Mouse (Mus musculus): ENCODE measurements around the gene Gm42417.

Gene Gm42417

DNA sequence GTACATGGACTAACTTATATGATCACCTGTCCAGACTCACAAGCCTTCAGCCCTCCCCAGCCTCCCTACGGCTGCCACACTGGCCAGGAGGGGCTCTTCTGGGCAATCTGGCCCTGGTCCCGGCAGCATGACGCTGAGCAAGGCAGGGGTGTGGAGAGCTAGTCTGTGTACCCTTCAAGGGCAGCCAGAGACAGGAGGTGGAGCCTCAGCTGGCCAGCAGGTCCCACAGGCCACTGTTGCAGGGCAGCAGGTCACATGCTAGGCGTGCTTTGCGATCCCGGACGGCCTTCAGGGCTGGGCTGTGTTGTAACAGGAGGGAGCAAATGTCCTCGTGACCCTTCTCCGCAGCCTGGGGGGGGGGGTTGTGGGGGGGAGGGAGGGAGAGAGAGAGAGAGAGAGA, at the start of gene Gm42417:
Gene Gm42417, minus strand, starts transcription at position 244 of the 400 bp plus-strand sequence.
- no peak for DNase-seq (ENCODE audit: low spot score)

DNA sequence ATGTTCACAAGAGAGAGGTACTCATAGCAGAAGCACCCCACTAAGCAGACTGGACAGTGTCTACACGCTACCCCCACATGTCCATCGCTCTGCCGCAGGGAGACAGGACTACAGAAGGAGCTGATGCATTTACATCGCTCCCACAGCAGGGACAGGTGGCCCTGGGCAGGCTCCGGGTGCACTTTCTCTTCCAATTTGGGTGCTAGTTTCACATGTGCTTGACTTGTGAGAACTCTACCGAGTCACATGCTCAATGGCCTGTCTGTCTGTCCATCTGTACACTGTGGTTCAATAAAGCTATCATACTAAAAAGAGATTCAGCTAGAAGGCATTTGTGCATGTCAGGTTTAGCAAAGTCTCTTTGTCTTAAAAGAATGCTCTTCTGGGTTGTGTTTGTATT, 48.6 kb upstream of the Gm42417 start:
- DNase-seq (ENCODE audit: low spot score): no peak

DNA sequence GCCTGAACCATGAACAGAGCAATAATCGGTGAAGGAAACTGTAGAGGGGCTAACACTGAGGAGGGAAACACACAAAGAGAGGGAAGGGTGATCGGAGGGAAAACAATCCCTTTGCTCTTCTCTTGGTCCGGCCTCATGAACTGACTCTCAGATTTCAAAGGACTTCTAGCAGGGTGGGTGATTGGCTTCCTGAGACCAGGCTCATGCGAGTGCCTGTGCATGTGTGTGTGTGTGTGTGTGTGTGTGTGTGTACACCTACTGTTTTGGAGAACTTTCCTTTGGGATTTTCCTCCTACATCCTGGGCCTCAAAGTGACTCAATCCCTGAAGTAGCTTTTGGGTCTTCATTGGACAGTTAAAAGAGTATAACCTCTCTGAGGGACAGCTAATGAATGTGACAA, 47.1 kb upstream of the Gm42417 start:
- DNase-seq (ENCODE audit: low spot score): no peak

DNA sequence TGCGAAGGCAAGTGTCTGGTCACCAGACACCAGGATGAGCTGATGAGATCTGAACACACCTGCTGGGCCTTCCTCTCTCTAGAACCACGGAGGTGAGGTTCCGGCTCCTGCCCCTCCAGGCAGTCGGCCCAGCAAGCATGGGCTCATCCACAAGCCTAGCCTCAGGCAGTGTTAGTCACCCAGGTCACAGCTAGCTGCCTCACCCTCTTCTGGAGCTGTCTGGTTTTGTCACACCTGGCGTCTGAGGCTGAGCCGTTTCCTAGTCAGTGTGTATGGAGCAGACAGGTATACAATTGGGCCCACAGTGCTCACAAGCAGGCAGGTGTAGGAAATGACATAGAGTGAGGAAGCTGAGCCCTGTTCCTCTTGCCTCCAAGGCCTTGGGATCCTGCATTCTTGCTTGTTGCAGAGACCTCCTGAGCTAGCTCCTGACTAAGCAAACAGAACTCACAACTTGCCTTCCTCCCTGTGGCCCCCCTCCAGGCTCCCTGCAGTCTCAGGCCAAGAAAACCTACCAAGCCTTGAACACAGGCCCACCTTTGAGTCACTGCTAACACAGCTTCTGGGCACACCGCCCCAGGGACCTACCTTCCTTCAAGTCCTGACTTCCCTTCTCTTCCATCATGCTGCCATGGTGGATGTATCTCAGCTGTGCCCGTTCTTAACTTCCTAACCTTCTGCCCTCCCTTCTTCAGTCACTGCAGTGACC, 44.3 kb upstream of the Gm42417 start:
- DNase-seq (ENCODE audit: low spot score): no peak

DNA sequence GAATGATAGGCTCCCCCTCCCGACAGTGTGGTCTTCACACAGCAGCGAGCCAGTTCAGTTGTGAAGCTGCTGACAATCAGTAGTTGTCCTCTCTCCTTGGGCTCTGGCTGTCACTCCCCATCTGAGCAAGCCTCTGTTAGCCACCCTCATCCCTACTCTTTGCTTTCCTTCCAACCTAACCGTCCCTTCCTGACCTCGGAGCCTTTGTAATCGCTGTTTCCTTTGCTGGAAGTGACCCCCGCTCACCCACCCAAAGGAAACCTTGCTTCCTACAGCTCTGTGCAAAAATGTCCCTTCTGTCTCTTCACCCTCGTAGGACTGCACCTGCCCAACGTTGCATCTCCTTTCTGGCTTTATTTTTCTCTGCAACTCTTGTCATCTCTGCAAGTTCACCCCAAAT, 43.0 kb upstream of the Gm42417 start:
- no peak for DNase-seq (ENCODE audit: low spot score)

DNA sequence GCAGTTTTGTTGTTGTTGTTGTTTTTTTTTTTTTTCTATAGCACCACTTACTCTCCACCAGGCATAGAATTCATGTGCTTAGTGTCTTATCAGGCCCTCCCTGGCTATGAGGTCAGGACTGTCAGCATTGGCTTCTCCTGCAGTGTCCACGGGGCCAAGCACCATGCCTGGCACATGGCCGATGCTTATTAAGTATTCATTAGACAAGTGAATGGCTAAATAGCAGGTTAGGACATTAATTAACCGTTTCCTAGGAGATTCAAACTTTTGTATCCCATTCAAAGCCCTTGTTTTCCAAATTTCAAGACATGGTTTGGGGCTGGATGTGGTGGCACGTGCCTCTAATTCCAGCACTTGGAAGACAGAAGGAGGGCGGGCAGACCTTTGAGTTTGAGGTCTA, 42.0 kb upstream of the Gm42417 start:
- no peak for DNase-seq (ENCODE audit: low spot score)

DNA sequence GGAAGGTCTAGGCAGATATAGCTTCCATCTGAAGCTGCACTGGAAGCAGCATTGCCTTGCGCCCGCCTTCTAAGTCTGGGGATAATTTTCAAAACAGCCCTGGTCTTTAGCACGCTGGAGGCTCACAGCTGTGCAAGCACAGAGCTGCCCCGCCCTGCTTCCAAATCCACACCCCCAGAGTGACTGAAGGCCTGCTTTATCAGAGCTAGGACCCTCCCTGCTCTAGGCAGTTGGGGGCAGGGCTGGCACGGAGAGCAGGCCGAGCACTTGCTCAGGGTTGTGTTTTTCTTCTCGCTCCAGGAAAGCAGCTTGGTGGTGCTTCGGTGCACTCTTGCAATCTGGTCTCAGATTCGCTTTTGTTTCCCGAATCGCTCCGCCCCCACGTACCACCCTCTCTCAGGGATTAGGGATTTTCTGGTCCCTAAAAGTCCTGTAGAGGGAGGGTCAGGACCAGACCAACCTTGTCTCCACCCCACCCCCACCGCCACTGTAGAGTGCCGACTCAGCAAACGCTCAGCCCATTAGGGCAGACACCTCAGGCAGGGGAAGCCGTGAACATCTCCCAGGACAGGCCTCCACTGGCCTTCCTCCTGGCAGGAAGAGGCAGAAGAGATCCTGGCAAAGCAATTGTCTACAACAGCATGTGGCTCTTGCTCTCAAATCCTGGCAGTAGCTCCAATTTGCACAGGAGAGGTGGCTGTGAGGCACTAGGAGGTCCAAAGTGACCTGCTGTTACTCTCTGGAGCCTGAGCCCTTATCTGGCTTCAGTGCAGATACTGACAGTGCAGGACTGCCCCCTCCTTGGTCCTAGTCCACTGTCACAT, 41.4 kb upstream of the Gm42417 start:
- DNase-seq (ENCODE audit: low spot score): no peak

DNA sequence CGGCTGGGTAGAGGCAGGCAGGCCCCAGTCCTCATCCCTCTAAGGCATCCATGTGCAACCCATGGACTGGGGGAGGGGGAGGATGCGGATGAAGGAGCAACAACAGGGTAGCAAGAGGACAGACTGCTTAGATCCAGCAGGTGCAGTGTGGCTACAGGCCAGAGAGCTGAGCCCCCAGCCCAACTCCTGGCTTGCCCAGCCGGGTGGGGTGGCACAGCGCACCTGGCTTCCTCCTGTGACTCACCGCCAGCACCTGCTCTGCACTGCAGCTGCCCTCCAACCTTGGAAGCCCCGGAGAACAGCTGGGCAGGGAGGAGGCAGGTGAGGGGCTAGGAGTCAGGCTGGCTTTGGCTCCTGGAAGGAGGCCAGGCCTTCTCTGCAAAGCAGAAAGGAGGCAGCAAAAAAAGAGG, 40.8 kb upstream of the Gm42417 start:
- no peak for DNase-seq (ENCODE audit: low spot score)

DNA sequence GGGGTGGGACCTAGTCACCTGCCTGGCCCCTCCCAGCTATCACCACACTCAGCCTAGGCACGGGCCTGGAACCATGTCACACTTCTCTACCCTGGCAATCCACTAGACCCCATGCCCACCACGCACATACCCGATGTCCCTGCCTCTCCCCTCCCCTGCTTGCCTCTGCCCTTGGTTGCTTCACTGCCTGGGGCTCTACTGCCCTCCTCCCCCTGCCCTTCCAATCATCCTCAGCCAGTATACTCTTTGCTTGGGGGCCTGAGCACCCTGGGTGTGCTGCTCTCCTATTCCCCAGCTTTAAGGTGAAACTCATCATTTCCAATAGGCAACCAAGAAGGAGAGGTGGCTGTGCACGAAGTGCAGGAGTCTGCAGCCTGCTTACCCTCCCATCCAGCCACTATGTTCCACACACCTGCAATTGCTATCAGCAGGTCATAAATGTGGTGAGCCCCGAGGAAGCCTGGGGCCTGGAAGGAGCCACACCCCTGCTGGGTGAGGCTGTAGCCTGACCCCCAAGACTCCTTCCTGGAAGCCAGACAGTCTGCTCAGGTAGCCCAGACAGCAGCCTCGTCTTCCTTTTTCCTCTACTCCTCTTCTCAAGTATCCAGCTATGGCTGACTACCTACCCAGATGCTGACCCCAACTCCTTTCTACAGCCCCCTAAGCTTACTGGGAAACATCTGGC, 37.9 kb upstream of the Gm42417 start:
- no peak for DNase-seq (ENCODE audit: low spot score)

DNA sequence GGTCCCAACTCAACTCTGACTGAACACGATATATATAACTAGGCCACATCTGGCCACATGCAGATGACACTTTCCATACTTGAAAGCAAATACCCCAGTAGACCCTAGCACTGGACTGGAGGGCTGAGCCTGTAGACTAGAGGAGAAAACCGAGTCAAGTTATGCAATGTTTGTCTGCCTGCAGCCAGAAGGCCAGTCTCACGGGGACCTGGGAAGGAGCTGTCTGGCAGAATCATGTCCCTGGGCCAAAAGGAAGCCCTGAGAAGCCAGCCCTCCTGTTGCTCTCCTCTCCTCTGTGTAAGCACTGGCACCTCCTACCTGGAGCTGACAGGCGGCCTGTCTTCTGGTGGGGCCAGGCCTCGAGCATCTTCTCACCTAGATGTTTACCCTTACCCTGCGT, 36.1 kb upstream of the Gm42417 start:
- DNase-seq (ENCODE audit: low spot score): no peak

DNA sequence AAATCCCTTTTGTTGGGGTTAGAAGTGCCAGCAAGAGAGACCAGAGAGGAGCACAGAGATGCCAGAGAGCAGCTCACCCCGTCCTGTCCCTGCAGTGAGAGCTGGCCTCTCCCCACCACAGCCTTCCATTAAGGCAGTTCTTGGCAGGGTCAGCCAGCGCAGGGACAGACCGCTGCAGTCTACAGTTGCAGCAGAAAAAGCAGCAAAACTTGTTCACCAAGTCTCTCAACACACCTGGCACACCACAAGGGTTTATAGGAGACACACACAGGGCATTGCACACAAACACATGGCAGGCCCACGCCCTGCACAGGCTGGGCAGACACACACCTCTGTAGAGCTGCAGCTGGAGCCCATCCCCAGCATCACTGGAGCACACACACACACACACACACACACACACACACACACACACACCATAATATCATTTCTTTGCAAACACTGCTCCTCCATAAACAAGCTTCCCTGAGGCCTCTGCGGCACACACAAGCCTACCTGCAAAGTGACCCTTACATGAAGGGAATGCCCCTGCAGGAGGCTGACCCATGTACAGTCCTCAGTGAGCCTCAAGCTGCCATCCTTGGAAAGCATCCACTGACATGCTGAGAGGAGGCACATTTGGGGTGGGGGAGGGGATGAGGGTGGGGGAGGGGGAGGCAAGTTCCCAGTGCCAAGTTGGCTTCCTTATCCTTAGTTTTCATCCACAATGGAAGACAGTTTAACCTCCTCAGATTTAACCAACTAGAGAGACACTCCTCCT, 35.1 kb upstream of the Gm42417 start:
- no peak for DNase-seq (ENCODE audit: low spot score)

DNA sequence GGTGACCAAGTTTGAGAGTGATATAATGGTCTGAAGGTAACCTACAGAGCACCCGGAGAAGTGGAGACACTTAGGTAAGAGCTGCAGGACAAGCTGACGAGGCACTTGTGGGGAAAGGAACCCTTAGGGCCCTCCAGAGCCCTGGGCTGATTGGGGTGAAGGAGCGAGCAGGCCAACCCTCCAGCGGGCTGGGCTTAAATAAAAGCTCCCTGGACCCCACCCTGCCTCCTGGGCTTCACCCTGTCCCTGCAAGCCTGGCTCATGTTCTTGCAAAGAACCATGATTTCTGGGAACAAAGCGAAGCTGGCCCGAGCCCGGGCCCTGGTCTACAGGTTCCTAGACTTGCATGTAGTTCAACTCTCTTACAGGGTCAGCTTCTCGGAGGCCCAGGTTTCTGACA, 34.3 kb upstream of the Gm42417 start:
- no peak for DNase-seq (ENCODE audit: low spot score)

DNA sequence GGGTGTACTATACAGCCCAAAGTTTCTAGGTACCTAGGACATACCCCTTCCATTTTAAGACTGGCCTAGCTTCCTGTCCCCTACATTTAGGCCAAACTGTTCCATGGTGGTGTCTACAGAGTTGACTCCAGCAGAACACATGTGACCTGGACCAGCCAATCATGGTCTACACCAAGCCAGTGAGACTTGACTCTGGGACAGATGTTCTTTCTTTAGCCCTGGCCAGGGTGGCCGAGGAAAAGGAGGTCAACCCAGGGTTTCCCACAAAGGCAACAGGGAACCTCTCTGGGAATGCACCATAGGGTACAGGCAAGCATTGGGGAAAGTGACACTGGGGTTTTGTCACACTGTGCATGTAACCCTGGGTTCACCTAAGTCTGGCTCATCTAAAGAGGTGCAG, 33.5 kb upstream of the Gm42417 start:
- no peak for DNase-seq (ENCODE audit: low spot score)

DNA sequence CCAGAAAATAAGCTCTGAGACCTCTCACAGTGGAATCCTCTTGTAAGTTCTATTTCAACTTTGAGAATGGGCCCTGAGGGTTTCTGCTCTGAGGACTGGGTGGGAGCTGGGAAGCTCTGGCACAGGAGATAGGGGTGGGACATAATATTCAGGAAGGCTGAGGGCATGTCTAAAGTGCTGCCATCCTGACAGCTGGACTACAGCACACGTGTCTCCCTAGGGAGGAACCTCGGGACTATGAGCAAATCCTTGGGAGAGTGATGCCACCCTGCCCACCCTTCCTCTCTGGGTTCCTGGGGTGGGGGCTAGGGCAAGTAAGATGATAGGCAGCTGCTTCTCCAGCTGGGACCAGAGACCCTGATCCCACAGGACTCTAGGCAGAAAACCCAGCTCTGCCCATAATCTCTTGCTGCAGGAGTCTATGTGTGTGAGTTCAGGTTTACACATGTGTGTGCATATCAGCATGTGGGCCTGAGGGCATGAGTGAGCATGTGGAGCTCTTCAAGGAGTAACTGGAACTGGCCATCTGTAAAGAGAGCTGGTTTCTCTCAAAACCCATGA, 33.0 kb upstream of the Gm42417 start:
- DNase-seq (ENCODE audit: low spot score): no peak

DNA sequence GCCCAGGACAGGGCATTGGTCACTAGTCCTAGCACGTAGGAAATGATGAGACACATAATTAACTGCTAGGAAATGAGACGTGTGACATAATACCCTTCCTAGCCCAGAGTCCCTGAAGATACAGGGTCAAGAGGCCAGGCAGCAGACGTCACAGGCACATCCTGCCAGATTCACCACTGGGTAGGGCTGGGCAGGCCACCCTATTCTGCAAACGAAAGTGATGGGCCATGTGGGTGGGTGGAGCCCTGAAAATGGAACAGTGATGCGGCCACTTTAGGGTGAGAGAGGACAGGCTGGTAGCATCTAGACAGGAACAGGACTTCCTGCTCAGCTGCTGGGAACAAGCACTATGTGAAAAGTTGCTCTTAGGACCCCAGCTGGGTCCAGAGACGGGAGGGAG, 32.4 kb upstream of the Gm42417 start:
- no peak for DNase-seq (ENCODE audit: low spot score)

DNA sequence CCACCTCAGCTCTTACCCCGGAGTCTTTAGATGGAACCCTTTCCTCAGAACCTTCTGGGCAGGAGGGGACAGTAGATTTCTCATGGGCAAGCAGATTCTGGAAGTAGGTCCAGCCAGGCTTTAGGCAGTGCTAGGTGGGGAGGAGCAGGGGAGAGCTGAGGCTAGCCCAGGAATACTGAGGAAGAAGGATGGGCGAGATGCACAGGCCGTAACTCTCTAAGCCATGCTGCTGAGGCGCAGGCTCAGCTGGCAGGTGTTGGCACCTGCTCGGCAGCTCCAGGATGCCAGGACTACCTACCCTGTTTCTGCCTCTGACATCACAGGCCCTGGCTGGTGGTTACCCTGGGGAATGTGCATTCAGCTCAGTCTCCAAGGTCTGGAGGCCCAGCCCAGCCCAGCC, 31.1 kb upstream of the Gm42417 start:
- DNase-seq (ENCODE audit: low spot score): no peak

DNA sequence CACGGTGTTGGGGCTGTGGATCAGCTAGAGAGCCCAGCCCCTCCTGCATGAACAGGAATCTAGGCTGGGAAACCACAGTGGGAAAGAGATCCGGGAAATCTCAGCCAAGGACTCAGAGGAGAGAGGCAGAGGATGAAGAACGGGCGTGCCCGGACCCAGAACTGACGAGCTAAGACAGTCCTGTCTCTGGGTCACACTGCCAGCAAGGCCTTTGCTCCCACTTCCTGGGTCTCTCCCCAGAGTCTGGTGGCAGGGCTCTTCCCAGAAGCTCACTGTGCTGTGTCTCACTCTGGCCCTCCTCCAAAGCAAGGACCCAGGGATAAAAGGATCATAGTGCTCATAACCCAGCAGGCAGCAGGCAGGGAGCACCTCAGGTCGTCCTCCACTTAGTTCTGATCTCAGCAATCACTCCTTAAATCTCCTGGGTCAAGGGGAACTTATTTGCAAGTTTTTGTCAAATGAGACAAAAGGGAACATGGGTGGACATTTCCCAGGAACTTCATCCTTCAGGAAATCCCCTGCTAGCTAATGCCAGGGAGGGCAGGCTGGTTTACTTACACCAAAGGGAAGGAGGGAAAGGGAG, 30.6 kb upstream of the Gm42417 start:
- DNase-seq (ENCODE audit: low spot score): no peak

DNA sequence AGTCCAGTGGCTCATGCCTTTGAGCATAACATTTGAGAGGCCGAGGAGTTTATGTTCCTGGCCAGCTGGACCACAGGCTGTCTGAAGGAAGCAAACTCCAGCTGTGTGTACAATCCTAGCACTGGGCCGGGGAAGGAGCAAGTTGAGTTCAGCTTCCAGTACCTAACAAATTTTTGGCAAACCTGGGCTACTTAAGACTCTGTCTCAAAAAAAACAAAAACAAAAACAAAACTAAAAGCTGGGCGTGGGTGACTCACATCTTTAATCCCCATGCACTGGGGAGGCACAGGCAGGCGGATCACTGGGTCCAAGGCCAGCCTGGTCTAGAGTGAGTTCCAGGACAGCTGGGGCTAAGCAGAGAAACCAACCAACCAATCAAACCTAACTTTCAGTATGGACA, 29.5 kb upstream of the Gm42417 start:
- DNase-seq (ENCODE audit: low spot score): no peak

DNA sequence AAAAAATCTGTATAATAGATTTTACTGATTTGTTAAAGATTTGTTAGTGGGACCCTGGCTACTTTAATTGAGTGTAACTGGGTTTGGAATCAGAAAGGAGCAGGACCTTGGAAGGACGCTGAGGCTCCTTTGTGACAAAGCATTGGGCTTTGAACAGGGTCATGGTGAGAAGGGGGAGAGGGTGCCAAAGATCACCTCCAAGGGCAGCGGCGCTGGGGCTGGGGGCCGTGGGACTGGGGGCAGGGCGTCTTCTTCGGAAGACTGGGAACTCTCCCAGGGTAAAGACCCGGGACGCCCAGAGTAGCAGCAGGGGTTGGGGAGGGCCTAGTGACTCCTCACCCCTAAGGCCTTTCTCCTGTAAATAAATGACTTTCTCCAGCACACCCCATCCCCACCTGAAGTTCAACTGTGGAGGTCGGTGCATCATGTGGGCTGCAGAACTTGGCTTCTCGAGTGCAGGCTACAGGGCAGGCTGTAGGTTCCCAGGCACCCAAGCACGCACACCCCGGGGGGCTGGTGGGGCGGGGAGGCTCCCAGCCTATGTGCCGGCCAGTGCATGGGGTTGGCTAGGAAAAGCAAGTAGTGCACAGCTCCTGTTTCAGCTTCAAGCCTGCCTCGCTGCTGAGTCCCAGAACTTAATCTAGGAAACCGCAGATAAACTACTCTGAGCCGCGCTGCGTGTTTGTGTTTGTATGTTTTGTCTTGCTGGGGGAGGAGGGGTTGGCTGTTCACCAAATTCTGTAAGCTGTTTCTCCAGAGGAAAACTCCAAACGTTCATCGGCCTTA, 28.8 kb upstream of the Gm42417 start:
- DNase-seq (ENCODE audit: low spot score): no peak

DNA sequence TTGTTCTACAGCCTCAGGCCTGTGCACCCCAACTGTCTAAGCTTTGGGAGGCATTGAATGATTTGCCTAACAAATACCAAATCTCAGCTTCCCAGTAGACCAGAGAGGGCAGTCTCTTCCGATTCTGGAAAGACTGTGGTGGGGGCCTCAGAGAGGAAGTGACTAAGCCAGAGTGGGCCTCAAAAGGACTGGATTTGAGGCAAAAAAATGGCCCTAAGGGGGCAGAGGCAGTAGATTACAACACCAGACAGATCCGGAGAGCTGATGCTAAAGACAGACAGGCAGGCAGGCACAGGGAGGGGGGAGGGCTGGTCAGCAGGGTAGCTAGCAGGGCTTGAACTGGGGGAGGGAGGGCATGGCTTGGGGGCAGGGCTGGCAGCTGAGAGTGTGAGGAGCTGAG, 27.2 kb upstream of the Gm42417 start:
- no peak for DNase-seq (ENCODE audit: low spot score)

DNA sequence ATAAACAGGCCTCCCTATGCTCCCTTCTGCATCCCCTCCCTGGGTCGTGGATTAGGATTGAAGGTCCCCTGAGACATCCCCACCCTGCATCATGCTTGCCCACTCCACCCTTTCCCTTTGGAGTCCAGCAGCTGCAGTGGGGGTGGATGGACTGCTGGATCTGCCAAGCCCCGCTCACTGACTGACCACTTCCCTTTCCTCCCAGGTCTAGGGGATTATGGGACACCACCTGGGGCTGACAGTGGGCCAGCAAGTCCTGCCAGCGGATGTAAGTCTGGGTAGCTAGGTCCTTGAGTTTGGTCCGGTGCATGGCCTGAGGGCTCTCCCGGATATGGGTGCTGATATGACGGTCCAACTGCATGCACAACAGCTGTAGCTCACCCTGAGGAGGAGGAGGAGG, 24.9 kb upstream of the Gm42417 start:
- no peak for DNase-seq (ENCODE audit: low spot score)
